Mouse (Mus musculus) WW6 (cell line): ENCODE measurements around the gene Commd8.

Source experiments
- DNase-seq: peaks from one replicate; pipeline ENCODE4 v3.0.0-alpha.2; 2013; ENCODE audit warnings: low read depth, low spot score

Commd8 gene

DNA sequence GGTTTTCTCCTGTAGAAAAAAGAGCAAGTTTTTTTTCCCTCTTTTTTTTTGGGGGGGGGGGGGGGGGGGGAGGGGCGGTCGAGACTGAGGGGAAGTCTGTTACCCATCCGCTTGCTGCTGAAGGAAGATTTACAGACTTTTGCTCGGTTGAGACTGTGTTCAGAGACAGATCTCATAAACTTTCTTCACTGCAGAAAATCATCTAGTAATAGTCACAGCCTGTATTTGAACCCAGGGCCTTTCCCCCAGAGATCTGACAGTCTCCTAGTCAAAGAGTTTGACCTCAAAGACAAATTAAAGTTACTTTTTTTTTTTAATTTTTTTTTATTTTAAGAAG, 264 bp upstream of the Commd8 start:
- no peak for DNase-seq

DNA sequence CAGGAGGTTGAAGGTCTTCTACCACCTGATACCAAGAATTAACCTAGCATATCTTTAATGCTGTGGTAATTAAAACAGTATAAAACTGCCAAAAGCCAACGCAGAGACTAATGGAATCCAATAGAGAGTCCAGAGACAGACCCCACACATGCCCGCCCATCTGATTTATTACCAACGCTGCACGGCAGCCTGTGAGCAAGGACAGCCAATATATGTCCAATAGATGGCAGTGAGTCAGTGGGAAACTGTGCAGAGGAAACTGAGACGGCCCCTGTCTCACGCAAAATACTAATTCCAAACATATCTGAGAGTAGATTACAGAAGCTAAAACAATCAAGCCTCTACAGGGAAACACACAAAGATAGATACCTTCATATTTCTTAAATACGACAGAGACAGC, 3.6 kb downstream of the Commd8 start:
- DNase-seq: no peak

DNA sequence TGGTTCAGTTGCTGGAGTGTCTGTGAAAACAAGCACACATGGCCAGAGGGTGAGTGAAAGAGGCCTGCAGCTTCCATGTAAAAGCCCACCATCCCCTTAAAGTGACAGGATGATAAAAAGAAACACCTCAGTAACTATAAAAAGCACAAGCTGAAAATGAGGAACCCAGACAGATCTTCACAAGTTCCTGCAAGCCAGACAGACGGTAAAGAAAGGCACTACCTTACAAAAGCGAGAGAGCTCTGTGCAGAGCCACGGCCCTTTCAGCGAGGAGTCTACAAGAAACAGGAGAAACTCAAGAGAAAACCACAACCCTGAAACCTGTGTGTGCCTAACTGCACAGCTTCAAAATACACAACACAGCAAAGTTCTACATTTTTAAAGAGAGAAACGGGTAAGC, 5.1 kb downstream of the Commd8 start:
- no peak for DNase-seq

DNA sequence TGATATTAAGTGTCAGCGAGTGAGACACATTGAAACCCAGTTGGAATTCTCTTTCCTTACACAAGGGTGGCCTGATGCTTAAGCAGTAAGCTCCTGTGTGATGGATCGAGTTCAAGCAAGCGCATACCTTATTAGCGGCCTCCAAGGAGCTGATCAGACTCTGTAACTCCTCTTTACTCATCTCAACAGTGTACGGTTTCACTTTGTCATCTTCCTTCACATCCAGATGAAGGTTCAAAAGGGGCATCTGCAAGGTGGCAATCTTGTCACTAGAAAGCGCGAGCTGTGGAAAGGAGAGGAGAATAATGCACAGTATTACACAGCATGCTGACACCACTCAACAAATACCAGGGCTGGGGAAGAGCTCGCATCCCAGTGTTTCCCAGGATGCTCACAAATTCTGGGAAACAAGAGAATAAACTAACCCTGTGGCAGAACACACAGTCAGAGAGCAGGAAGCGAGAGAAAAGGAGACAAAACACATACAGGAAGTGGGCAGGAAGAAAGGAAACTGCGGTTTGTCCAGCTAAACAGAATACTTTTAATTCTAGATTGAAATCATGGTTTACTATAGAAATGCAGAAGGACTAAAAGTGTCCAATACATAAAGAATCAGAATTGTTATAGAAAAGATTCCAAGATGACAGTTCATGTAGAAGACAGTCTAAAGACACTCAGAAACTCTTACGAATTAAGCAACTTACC, 7.1 kb downstream of the Commd8 start:
- no peak for DNase-seq

DNA sequence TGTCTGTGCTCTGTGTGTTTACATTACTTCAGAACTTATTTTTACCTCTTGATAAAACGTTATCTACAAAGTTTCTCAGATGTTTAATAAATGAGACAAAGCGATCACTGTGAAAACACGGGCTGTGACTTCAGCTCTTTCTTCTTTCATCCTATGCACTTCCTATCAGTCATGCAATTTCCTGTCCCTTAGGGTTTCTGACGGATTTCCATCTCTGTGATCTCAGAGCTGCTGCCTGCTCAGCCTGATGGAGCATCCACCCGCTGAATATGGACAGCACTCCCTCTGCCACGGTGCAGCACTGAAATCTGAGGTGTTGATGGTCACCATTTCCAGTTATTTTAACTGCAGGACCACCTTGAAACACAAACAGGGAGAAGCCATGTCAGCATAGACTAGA, 8.5 kb downstream of the Commd8 start:
- no peak for DNase-seq

DNA sequence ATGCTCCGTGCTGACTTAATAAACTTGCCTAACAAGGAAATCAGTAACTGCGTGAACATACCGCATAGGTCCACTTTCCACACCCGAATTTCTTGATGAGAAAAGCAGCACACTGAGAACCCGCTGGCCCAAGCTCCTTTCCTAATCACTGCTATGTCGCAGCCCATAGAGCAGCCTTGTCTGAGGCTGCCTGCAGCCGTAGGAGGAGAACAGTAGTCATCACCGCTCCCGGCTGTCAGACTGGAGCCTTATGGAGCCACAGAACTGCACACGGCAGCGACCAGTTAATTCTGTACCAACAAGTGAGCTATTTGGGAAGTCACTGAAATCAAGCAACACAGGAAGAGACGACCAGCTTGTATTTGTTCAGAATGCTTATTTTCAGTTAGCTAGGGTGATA, 9.3 kb downstream of the Commd8 start:
- DNase-seq: no peak

DNA sequence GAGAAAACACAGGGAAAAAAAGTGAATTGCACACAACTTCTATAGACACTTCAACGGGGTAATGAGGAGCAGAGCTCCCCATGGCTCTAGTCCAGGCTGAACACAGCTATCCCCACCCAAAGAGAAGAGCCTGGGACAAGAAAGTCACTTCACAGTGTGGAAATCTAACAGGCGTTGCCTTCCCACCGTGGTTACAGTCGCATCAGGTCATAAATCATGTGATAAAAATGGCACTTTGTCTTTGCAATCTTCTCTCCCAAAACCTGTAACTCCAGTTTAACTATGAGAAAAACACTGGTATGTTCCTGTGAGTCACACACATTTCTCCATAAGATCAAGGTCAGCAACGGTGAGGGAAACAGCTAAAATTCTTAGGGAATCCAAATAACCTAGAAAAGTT, 11.4 kb downstream of the Commd8 start:
- DNase-seq: no peak

DNA sequence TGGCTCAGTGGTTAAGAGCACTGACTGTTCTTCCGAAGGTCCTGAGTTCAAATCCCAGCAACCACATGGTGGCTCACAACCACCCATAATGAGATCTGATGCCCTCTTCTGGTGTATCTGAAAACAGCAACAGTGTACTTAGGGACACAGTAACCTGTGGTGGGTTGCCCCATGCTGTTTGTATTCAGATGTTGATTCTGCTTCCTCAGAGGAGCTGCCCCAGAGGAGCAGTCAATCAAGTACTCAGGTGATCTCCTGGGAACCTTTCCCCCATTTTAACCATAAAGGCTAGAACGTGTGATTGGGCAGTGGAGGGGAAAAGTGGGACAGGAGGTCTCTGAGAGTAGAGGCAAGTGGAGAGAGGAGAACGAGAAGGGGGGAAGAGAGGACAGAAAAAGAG, 12.3 kb downstream of the Commd8 start:
- peak; percentile 46 for DNase-seq

DNA sequence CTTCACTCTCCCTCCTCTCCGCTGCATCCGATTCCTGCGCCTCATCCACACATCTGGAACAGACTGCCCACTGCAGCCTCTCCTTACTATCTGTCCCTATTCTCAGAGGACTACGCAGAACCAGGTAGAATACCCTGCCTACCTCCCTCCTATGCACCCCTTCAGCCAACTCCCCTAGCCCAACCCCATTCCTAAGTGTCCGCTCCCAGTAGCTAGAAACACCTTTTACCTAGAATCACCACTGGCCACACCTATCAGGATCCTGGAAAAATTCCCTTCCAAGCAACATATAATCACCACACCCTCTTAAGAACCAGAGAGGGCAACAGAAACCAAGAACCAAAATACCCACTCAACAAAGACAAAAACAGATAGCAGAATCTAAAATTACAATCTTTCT, 17.1 kb downstream of the Commd8 start:
- DNase-seq: no peak

DNA sequence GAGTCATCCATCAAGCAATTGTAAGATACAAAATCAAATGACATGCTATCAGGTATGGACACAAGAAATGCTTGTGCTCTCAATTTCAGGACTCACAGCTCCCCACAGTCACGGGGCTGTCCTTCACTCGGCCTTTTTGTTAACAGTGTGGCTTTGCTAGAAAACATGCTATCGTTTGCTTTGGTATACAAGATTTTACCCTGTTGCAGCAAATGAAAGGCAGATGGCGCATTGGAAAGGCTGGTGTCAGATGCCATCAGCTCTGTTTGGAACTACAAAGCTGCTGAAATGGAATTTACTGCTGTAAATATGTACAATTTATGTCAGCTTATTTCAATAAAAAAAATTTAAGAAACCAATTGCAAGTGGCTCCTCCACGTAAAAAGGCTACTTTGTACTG, 19.3 kb downstream of the Commd8 start:
- DNase-seq: no peak

DNA sequence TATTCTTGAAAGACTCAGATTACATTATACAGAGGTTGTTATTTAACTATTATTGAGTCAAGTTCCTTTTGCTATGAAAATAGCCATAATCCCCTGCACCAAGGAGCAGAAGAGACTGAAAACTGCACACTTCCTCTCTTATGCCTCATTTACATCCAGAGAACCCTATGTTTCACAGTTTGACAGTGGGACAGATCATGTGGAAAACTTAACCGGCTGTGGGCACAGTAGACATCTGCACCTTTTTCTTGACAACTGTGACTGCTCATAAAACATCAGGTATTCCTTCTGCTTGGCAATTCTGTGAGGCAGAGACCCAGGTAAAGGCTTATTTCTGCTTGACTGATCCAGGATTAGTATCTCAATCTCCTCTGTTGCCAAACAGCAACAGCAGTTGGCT, 28.4 kb downstream of the Commd8 start:
- DNase-seq: no peak

DNA sequence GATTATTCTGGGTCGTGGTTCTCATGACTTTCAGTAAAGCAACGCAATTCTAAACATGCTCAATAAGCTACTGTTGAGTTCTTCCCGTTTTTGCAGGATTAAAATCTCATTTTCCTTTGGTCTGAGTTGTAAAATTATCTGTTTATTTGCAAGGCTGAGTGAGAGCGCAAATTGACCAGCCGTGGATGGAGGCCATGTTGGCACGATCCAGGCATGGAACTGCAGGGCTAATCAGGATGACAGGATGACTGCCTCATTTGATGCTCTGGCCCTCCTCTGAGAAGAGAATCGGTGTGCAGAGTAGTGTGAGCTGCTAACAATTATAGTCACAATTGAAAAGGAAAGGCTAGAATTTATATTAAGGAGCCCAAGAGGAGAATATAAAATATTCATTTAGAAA, 29.7 kb downstream of the Commd8 start:
- no peak for DNase-seq

DNA sequence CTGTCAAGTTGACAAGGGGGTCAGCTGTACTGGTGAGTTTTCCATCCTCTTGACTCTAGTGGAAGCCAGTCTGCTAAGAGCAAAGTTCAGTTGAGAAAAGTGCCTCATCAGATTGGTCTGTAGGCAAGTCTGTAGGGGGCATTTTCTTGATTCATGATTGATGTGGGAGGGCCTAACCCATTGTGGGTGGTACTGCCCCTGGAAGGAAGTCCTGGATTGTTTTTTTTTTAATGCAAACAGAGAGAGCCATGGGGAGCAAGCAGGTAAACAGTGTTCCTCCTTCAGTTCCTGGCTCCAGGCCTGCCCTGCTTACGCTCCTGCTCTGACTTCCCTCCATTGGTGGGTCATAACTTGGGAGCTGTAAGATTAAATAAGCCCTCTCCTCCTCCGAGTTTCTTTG, 34.1 kb downstream of the Commd8 start:
- no peak for DNase-seq

DNA sequence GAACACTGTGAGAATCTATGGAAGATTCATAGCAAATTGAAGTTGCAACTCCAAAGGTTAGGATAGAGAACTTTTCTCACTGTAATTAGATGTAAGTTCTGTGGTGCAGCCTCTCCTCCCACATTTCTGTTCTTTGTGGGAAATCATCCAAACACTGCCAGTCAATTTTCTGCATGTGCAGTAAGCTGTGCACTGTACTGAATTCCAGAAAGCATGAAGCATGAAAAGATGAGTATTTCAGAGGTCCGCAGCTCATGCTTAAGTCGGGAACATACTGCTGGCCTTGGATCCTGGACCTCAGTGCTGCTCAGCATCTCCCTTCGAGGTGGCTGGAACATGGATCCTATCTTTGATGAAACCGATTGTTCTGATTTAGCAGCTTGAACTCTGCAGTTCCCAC, 41.3 kb downstream of the Commd8 start:
- no peak for DNase-seq

DNA sequence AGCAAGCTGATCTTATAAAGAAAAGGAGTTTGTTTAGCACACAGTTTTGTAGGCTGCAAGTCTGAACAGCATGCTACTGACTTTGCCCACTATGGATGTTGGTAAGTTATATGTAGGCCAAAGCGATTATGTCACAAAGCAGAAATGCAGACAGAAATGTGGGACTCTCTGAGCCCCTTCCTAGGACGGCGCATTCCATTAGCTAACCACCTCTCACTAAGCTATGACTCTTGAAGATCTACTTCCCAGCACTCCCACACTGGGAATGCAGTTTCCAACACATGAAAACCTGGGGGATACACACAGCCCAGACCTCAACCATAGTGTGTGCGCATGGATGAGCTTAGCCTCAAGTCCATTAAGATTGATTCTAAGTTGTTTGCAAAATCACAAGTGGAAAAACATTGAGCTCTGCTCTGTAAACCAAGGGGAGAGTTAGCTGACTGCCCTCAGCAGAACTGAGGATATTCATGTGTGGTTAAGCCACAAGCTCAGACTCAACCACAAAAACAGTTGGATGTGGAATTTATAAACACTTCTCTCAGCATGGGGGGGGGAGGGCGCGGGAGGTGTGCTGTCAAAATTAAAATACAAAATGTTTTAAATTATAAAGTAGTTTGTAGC, 45.5 kb downstream of the Commd8 start:
- DNase-seq: no peak
